Mouse (Mus musculus) kidney, postnatal 36 days (tissue): ENCODE results near the gene Pcx.

Experiments used
- DNase-seq, 2 experiments: peaks; one replicate each; pipeline ENCODE4 v3.0.0; 2021 to 2022; ENCODE audit warnings: mixed read lengths in 2 of 2

The Pcx gene

GRCm38 (mm10) chr19:4624006-4624405, 113.7 kb downstream of the Pcx start:
- DNase-seq: no peak

GRCm38 (mm10) chr19:4624406-4625178, 114.3 kb downstream of the Pcx start:
- DNase-seq: no peak

GRCm38 (mm10) chr19:4625179-4625828, 115.0 kb downstream of the Pcx start, which contains the start of gene Rce1:
Gene Rce1 (minus strand): TSS chr19:4625641.
- peak; percentile 91 to 97 for DNase-seq

GRCm38 (mm10) chr19:4625829-4626535, 115.7 kb downstream of the Pcx start:
- DNase-seq: no peak

- peak; percentile 47 to 83 for DNase-seq
Measured at GRCm38 (mm10) chr19:4628819-4629218, 118.5 kb downstream of the Pcx start.

GRCm38 (mm10) chr19:4635986-4636385, 125.7 kb downstream of the Pcx start:
- DNase-seq: no peak

GRCm38 (mm10) chr19:4644271-4644670, 134.0 kb downstream of the Pcx start:
- DNase-seq: peak in 1 of 2 experiments; percentile 60

GRCm38 (mm10) chr19:4646917-4647492, 136.7 kb downstream of the Pcx start:
- no peak for DNase-seq

- DNase-seq: no peak
Measured at GRCm38 (mm10) chr19:4658156-4658555, 147.9 kb downstream of the Pcx start.

GRCm38 (mm10) chr19:4666815-4667214, 156.5 kb downstream of the Pcx start:
- peak; percentile 11 to 18 for DNase-seq

- DNase-seq: peak in 1 of 2 experiments; percentile 8
Measured at GRCm38 (mm10) chr19:4670776-4671175, 160.5 kb downstream of the Pcx start.
